Mouse (Mus musculus) myocyte (in vitro differentiated cells): Measurements from ENCODE around the gene Id3. TPM values are rescaled to one million over a fixed set of nuclear protein-coding genes. Genes with fewer than 3 reads are reported as not detected.

Experiments used
- H3K27me3 ChIP-seq: one replicate; pipeline ENCODE4 v1.6.1; 2011; ENCODE audit not compliant: control insufficient read depth, insufficient read depth, insufficient read length
- H3K36me3 ChIP-seq: one replicate; pipeline ENCODE4 v1.6.1; 2011; ENCODE audit not compliant: control insufficient read depth, insufficient read depth
- H3K4me2 ChIP-seq: one replicate; pipeline ENCODE4 v1.6.1; 2011; ENCODE audit warnings: low read depth, control low read depth
- H3K4me3 ChIP-seq: one replicate; pipeline ENCODE4 v1.5.1; 2011; ENCODE audit warnings: mild to moderate bottlenecking, control low read depth, moderate library complexity
- H3K79me2 ChIP-seq: one replicate; pipeline ENCODE4 v1.6.1; 2011; ENCODE audit not compliant: control insufficient read depth, insufficient read depth
- H3ac ChIP-seq: one replicate; pipeline ENCODE4 v1.6.1; 2011; ENCODE audit not compliant: control insufficient read depth, insufficient read length
- CEBPB ChIP-seq: IDR thresholded peaks from 2 replicates; pipeline ENCODE4 v1.6.1; 2011; ENCODE audit warnings: mild to moderate bottlenecking, moderate library complexity; ENCODE audit not compliant: poor library complexity, insufficient read depth, severe bottlenecking
- E2F4 ChIP-seq: IDR thresholded peaks from one replicate; pipeline ENCODE4 v1.6.1; 2011; ENCODE audit warnings: mild to moderate bottlenecking, control low read depth, moderate library complexity; ENCODE audit not compliant: insufficient read depth
- MAX ChIP-seq: IDR thresholded peaks from one replicate; pipeline ENCODE4 v1.6.1; 2011; ENCODE audit warnings: low read depth, mild to moderate bottlenecking, control low read depth
- MYOD1 ChIP-seq, 3 experiments: IDR thresholded peaks; one replicate each; pipeline ENCODE4 v1.6.1; 2011; ENCODE audit warnings: control low read depth in 2 of 3, low read depth in 2 of 3, mild to moderate bottlenecking in 2 of 3, moderate library complexity in 1 of 3; ENCODE audit not compliant: insufficient read length in 2 of 3, control insufficient read depth in 1 of 3
- MYOG ChIP-seq, 3 experiments: IDR thresholded peaks; one replicate each; pipeline ENCODE4 v1.6.1; 2011; ENCODE audit warnings: control low read depth in 2 of 3, low read depth in 2 of 3, mild to moderate bottlenecking in 2 of 3; ENCODE audit not compliant: insufficient read length in 2 of 3, control insufficient read depth in 1 of 3, insufficient read depth in 1 of 3
- POLR2A ChIP-seq: IDR thresholded peaks from one replicate; pipeline ENCODE4 v1.6.1; 2011; ENCODE audit warnings: low read depth, mild to moderate bottlenecking, control low read depth, moderate library complexity; ENCODE audit not compliant: insufficient read length
- POLR2AphosphoS2 ChIP-seq: IDR thresholded peaks from one replicate; pipeline ENCODE4 v1.6.1; 2011; ENCODE audit warnings: low read depth, control low read depth; ENCODE audit not compliant: insufficient read length
- REST ChIP-seq: IDR thresholded peaks from one replicate; pipeline ENCODE4 v1.6.1; 2011; ENCODE audit warnings: mild to moderate bottlenecking, control low read depth, moderate library complexity; ENCODE audit not compliant: insufficient read depth, insufficient read length
- SRF ChIP-seq: IDR thresholded peaks from one replicate; pipeline ENCODE4 v1.6.1; 2011; ENCODE audit warnings: low read depth; ENCODE audit not compliant: control insufficient read depth, insufficient read length
- TCF12 ChIP-seq: IDR thresholded peaks from one replicate; pipeline ENCODE4 v1.6.1; 2011; ENCODE audit warnings: mild to moderate bottlenecking, control low read depth; ENCODE audit not compliant: poor library complexity, insufficient read depth, severe bottlenecking
- TCF3 ChIP-seq: IDR thresholded peaks from one replicate; pipeline ENCODE4 v1.6.1; 2011; ENCODE audit warnings: low read depth, control low read depth; ENCODE audit not compliant: insufficient read length
- USF1 ChIP-seq: IDR thresholded peaks from one replicate; pipeline ENCODE4 v1.6.1; 2011; ENCODE audit warnings: low read depth, mild to moderate bottlenecking, control low read depth, moderate library complexity
- polyA plus RNA-seq: library from polyadenylated mRNA; unstranded; fragments of >200 nt; fragmentation: generic; extraction: Trizol; gene quantifications from one replicate; pipeline ENCODE4 v1.2.1, GENCODE M21; 2012; ENCODE audit warnings: missing spikeins

The Id3 gene
- polyA plus RNA-seq, 1 experiment: 15.2 TPM

DNA sequence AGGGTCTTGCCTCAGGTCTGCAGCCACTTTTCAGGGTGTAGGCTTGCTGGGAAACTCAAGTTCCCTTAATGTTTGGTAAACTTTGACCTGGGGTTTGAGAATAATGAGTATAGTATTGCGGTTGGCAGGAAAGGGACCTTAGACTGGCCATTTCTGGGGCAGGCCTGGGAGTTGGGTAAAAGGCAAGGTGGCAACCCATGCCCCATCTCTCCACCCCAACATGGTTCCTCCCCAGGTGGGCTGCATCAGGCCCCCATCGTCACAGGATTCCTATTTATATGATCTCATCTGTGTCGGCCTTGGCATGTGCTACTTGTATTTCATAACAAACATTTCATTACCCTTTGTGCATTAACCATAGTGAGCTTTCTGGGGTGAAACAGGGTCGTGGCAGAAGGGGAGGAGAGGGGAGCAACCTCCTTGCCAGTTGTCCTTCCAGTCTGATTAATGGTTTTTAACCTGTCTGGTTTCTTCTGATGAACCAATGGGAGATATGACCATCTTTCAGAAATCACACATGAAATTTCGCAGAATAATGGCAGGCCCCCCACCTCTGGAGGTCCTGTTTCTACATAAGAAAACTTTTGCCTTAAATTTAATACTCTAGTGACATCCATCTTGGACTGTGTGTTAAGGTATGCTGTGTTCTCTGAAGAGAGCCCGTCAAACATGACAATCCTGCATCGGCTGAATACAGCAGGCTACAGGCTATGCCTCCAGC, 2.9 kb downstream of the Id3 start:
- peak overlapping the region; percentile 44 for H3K4me3 ChIP-seq
- peaks cover 18% of the 10 kb centered on the region for H3K79me2 ChIP-seq
- TF ChIP-seq POLR2A: no peak
- TF ChIP-seq E2F4: no peak
- H3K36me3 ChIP-seq: no peaks in the 10 kb centered on the region
- H3ac ChIP-seq: no peak overlapping the region
- peak overlapping the region; percentile 99 for H3K4me2 ChIP-seq
- H3K27me3 ChIP-seq: no peaks in the 10 kb centered on the region

DNA sequence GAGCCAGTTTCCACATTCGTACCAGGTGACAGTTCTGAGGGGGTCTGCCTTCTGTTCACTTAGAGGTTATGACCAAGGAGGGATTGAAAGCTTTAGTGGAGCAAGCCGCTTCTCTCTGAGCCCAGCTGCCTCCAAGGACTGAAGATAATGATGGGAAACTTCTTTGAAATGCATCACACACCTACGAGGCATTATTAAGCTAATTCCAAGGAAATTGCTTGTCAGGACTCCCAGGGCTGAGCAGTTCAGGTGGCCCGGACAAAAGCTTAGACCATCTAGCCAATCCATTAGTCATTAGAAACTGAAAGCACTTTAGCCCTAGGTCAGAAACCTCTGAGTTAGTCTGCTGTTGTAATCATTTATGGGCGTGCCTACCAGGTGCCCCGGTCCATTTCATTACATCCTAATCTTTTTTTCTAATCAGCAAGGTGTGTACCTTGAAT, 3.4 kb downstream of the Id3 start:
- Histone ChIP-seq H3K27me3 (no peaks in the 10 kb centered on the region), H3ac (no peak overlapping the region), H3K36me3 (no peaks in the 10 kb centered on the region), H3K79me2 (peaks cover 18% of the 10 kb centered on the region), H3K4me3 (peak overlapping the region; percentile 44), H3K4me2 (peak overlapping the region; percentile 99)
- no peak for TF ChIP-seq REST
- TF ChIP-seq POLR2A: no peak
- TF ChIP-seq E2F4: no peak
- TF ChIP-seq CEBPB: no peak
- TF ChIP-seq TCF12: no peak
- no peak for TF ChIP-seq USF1
- no peak for TF ChIP-seq TCF3
- no peak for TF ChIP-seq POLR2AphosphoS2

DNA sequence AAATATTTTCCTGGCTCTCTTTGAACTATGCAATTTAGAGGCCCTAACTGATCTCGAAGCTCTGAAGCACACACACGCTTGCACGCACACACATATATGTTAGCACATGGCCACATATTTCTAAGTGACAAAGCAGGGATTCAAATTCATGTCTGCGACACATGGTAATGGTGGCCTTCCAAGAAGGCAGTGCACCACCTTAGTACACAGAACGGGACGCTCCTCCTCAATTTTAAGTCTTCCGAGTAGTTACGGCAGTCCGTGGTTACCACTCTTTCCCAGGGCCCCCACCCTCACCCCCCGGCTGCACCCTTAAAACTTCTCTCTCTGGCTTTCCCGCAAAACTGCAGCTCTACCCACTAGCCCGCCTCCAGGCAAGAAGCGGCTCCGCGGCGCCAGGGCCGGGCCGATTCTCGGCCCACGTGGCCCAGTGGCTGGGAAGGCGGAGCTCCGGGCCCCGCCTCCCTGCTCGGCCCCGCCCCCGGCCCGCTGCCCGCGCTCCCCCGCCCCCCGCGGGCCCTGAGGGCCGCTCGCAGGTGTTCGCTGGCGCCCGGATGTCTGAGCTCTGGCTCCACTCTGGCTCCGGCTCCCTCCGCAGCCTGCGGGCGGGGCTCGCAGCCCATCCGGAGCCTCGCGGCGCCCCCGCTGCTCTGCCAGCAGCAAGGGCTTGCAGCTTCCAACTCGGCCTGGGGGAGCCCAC, 4.3 kb downstream of the Id3 start:
- peaks cover 18% of the 10 kb centered on the region for H3K79me2 ChIP-seq
- TF ChIP-seq POLR2AphosphoS2: peak; percentile 40
- peak in 1 of 3 experiments; percentile 28 for TF ChIP-seq MYOD1 (IDR thresholded peaks at IDR 0.05; ENCODE audit: control insufficient read depth in 1 of 3, insufficient read length in 2 of 3, low read depth in 2 of 3)
- peak in 1 of 3 experiments; percentile 55 for TF ChIP-seq MYOG (IDR thresholded peaks at IDR 0.05; ENCODE audit: control insufficient read depth in 1 of 3, insufficient read depth in 1 of 3, insufficient read length in 2 of 3, low read depth in 2 of 3)
- TF ChIP-seq POLR2A: peak; percentile 50
- TF ChIP-seq REST: no peak
- TF ChIP-seq TCF12: no peak
- TF ChIP-seq USF1: peak; percentile 79
- no peak overlapping the region for H3ac ChIP-seq
- peak overlapping the region; percentile 44 for H3K4me3 ChIP-seq
- peak overlapping the region; percentile 99 for H3K4me2 ChIP-seq
- H3K36me3 ChIP-seq: no peaks in the 10 kb centered on the region
- H3K27me3 ChIP-seq: no peaks in the 10 kb centered on the region

DNA sequence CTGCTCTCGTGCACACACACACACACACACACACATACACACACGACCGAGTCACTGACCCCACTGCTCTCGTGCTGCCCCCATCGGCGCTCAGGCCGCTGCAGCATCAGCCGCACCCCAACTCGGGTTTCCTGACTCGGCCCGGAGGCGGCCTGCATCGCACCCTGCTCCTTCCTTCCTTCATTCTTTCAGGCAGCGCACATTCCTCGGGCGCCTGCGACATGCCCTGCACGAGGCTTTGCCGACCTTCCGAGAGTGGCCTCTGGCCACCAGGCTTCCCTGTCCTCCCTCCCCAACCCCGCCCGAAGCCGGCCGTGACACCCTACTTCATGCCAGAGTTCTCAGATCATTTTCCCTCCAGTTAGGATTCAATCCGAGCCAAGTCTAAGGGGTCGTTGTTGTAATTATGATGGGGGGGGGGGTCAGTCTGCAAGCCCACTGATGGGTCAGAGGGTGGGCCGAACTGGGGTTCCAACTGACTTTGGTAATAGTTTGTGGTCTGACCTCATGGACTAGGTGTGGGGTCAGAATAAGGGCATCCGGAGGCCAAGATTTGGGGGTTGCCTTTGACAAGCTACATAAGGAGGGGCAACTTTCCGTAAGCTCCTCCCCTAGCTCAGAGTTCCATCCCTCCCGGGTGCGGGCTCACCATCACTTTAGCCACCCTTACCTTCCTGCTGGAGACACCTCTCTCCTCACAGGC, 5.2 kb downstream of the Id3 start:
- Histone ChIP-seq H3K4me2 (peak overlapping the region; percentile 34), H3K4me3 (no peak overlapping the region), H3ac (no peak overlapping the region), H3K79me2 (peaks cover 18% of the 10 kb centered on the region), H3K36me3 (no peaks in the 10 kb centered on the region), H3K27me3 (no peaks in the 10 kb centered on the region)
- no peak for TF ChIP-seq TCF3

DNA sequence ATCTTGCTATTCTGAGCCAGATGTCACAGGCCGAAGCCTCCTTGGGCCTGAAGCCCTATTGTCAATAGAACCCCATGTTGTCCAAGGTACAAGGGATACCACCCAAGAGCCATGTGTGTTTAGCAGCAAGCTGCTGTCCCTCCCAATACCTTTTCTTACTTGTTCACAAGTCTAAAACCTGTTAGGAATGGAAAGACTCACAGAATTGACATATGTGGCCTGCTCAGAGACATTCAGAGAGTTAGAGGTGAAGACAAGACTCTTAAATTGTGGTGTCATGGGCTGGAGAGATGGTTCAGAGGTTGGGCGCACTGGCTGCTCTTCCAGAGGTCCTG, 5.7 kb downstream of the Id3 start:
- H3K4me2 ChIP-seq: no peak overlapping the region
- H3K79me2 ChIP-seq: peaks cover 16% of the 10 kb centered on the region
- H3K36me3 ChIP-seq: no peaks in the 10 kb centered on the region
- TF ChIP-seq CEBPB (no peak), TCF12 (no peak), REST (no peak), TCF3 (no peak), POLR2AphosphoS2 (no peak), MAX (no peak), E2F4 (no peak), USF1 (no peak), MYOG (IDR thresholded peaks at IDR 0.05; ENCODE audit: control insufficient read depth in 1 of 3, insufficient read depth in 1 of 3, insufficient read length in 2 of 3, low read depth in 2 of 3) (no peak), SRF (no peak), POLR2A (no peak), MYOD1 (IDR thresholded peaks at IDR 0.05; ENCODE audit: control insufficient read depth in 1 of 3, insufficient read length in 2 of 3, low read depth in 2 of 3) (no peak)
- no peaks in the 10 kb centered on the region for H3K27me3 ChIP-seq
- H3ac ChIP-seq: no peak overlapping the region
- H3K4me3 ChIP-seq: no peak overlapping the region
